Mouse (Mus musculus): ENCODE data around the gene Rpl22. TPM values are rescaled to one million over a fixed set of nuclear protein-coding genes. Genes with fewer than 3 reads are reported as not detected.

Rpl22 gene
- polyA plus RNA-seq, 1 experiment from 2014 or later = 150 TPM

DNA sequence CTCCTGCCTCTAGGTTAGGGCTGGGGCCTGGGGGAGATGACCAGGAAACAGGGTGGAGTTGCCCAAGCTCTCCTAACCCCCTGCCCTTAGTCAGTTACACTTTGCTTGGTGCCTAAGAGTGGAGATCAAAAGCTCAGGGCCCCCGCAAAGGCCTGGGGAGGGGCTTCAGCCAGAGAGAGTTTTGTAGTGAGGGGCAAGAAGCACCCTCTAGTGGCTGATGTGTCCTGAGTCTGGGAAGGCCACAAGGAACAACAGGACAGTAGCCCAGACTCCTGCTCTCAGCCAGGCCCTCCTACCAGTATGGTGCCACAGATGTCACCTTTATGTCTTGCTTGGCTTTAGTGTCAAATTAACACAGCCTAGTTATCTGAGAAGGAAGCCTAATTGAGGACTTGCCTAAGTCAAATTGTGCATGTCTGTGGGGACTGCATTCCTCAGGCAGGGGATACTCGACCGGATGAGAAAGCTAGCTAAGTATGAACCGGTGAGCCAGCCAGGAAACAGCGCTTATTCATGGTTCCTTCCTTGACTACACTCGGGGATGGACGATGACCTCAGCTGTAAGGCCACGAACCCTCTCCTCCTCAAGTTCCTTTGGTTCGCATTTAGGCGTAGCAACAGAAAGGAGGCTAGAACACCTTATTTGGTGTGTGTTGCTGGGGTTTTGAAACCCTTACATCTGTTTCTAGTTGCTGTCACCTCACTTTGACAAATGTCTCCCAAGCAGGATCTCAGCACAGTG lies 31.2 kb upstream of the Rpl22 start:
- no peaks in the 10 kb centered on the region for H3K36me3 ChIP-seq (ENCODE audit: control insufficient read depth, insufficient read depth, low read length)
- no peak overlapping the region for H3K4me3 ChIP-seq (ENCODE audit: low read depth, low read length)
- peaks cover 25% of the 10 kb centered on the region for H3K4me1 ChIP-seq (ENCODE audit: control insufficient read depth, insufficient read depth, low read length)
- ATAC-seq (ENCODE audit: low read depth) = no peak
- WGBS = 49% methylated on average over 10 of the region's 10 CpGs
- H3K4me2 ChIP-seq (ENCODE audit: low read depth, low read length) = no peak overlapping the region
- peaks cover 29% of the 10 kb centered on the region for H3K27me3 ChIP-seq (ENCODE audit: control insufficient read depth, insufficient read depth, low read length)
- H3K9ac ChIP-seq (replicated peaks; ENCODE audit: low read depth, low read length) = no peak overlapping the region
- H3K27ac ChIP-seq (ENCODE audit: low read depth, low read length) = no peak overlapping the region
- H3K9me3 ChIP-seq (ENCODE audit: control insufficient read depth, low read length) = no peaks in the 10 kb centered on the region

DNA sequence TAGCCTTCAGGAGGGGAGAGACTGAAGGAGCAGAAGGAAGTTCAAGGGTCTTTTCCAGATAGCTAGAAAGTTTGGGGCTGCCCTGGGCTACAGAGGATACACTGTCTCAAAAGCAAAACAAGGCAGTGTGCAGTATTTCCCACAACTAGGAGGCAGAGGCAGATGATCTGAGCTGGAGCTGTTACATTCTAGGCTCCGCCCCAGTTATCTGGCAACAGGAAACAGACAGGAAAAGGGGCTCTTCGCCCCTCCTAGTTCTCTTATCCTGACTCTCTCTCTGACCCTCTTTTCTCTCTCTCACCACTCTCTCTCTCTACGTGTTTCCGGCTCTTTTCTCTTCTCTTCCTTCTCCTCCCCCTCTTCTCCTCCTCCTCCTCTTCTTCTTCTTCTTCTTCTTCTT lies 29.6 kb upstream of the Rpl22 start:
- H3K27me3 ChIP-seq (ENCODE audit: control insufficient read depth, insufficient read depth, low read length) = peaks cover 21% of the 10 kb centered on the region
- WGBS = 50% methylated on average over 4 of the region's 4 CpGs
- H3K36me3 ChIP-seq (ENCODE audit: control insufficient read depth, insufficient read depth, low read length) = peaks cover under 1% of the 10 kb centered on the region; the same call in 1 of the 2 replicates

DNA sequence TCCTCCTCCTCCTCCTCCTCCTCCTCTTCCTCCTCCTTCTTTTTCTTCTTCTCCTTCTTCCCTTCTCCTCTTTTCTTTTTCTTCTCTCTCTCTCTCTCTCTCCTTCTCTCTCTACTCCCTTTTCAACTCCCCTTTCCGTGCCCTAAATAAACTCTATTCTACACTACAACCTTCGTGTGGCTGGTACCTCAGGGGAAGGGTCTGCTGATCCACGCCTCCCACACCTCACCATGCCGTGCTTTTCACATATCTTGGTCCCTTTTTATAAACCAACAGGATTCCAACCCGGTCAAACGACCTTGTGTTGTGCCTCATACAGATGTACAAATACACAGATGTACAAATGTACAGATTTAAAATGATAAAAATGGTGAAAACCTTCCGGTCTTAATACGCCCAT lies 29.2 kb upstream of the Rpl22 start:
- Histone ChIP-seq H3K4me3 (ENCODE audit: low read depth, low read length) (peak overlapping the region; percentile 80), H3K4me2 (ENCODE audit: low read depth, low read length) (peak overlapping the region; percentile 67), H3K27ac (ENCODE audit: low read depth, low read length) (no peak overlapping the region), H3K9ac (replicated peaks; ENCODE audit: low read depth, low read length) (no peak overlapping the region), H3K9me3 (ENCODE audit: control insufficient read depth, low read length) (no peaks in the 10 kb centered on the region), H3K4me1 (ENCODE audit: control insufficient read depth, insufficient read depth, low read length) (peaks cover 11% of the 10 kb centered on the region), H3K27me3 (ENCODE audit: control insufficient read depth, insufficient read depth, low read length) (peaks cover 17% of the 10 kb centered on the region), H3K36me3 (ENCODE audit: control insufficient read depth, insufficient read depth, low read length) (peaks cover 5% of the 10 kb centered on the region; the same call in 1 of the 2 replicates)
- WGBS = 16% methylated on average over 8 of the region's 8 CpGs
- ATAC-seq (ENCODE audit: low read depth) = no peak

More for the DNA sequence above, 29.6 kb upstream of the Rpl22 start:
- no peak overlapping the region for H3K4me3 ChIP-seq (ENCODE audit: low read depth, low read length)
- H3K4me1 ChIP-seq (ENCODE audit: control insufficient read depth, insufficient read depth, low read length) = peaks cover 12% of the 10 kb centered on the region
- ATAC-seq (ENCODE audit: low read depth) = no peak
- no peaks in the 10 kb centered on the region for H3K9me3 ChIP-seq (ENCODE audit: control insufficient read depth, low read length)
- no peak overlapping the region for H3K4me2 ChIP-seq (ENCODE audit: low read depth, low read length)
- no peak overlapping the region for H3K27ac ChIP-seq (ENCODE audit: low read depth, low read length)
- H3K9ac ChIP-seq (replicated peaks; ENCODE audit: low read depth, low read length) = no peak overlapping the region

- Histone ChIP-seq H3K4me1 (ENCODE audit: control insufficient read depth, insufficient read depth, low read length) (peaks cover 11% of the 10 kb centered on the region), H3K27ac (ENCODE audit: low read depth, low read length) (peak within 1 kb of the TSS; percentile 36; the same call in 1 of the 2 replicates), H3K4me2 (ENCODE audit: low read depth, low read length) (peak within 1 kb of the TSS; percentile 91), H3K9me3 (ENCODE audit: control insufficient read depth, low read length) (no peaks in the 10 kb centered on the region), H3K4me3 (ENCODE audit: low read depth, low read length) (peak within 1 kb of the TSS; percentile 80), H3K27me3 (ENCODE audit: control insufficient read depth, insufficient read depth, low read length) (peaks cover 14% of the 10 kb centered on the region), H3K9ac (replicated peaks; ENCODE audit: low read depth, low read length) (peak within 1 kb of the TSS; percentile 91), H3K36me3 (ENCODE audit: control insufficient read depth, insufficient read depth, low read length) (peaks cover 8% of the 10 kb centered on the region; the same call in 1 of the 2 replicates)
- ATAC-seq (ENCODE audit: low read depth) = peak; percentile 94
- WGBS = under 1% methylated on average over 117 of the region's 119 CpGs
These were observed 28.4 kb upstream of the Rpl22 start, which contains the start of gene Icmt for GRCm38 (mm10) chr4:152296874-152297861. Gene Icmt (plus strand): TSS chr4:152297227.

GRCm38 (mm10) chr4:152298836-152299235 lies 26.7 kb upstream of the Rpl22 start:
- H3K36me3 ChIP-seq (ENCODE audit: control insufficient read depth, insufficient read depth, low read length) = peaks cover 22% of the 10 kb centered on the region
- H3K4me1 ChIP-seq (ENCODE audit: control insufficient read depth, insufficient read depth, low read length) = peaks cover 11% of the 10 kb centered on the region
- H3K9me3 ChIP-seq (ENCODE audit: control insufficient read depth, low read length) = no peaks in the 10 kb centered on the region
- peaks cover 10% of the 10 kb centered on the region for H3K27me3 ChIP-seq (ENCODE audit: control insufficient read depth, insufficient read depth, low read length)
- H3K9ac ChIP-seq (replicated peaks; ENCODE audit: low read depth, low read length) = no peak overlapping the region
- no peak overlapping the region for H3K4me3 ChIP-seq (ENCODE audit: low read depth, low read length)
- 83% methylated on average over 14 of the region's 14 CpGs for WGBS
- ATAC-seq (ENCODE audit: low read depth) = no peak
- H3K27ac ChIP-seq (ENCODE audit: low read depth, low read length) = no peak overlapping the region
- H3K4me2 ChIP-seq (ENCODE audit: low read depth, low read length) = no peak overlapping the region

DNA sequence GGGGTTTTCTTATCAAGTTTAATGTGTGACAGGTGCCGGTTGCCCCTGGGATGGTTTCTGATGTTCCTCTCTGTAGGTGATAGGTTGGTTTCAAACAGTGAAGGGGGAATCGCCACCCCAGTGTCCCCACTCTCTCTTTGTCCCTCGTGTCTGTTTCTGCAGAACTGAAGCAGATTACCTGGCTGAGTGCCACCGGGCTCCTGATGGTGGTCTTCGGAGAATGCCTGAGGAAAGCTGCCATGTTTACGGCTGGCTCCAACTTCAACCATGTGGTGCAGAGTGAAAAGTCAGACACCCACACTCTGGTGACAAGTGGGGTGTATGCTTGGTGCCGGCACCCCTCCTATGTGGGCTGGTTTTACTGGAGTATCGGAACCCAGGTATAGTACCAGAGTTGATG lies 25.2 kb upstream of the Rpl22 start:
- Histone ChIP-seq H3K9ac (replicated peaks; ENCODE audit: low read depth, low read length) (no peak overlapping the region), H3K4me3 (ENCODE audit: low read depth, low read length) (no peak overlapping the region), H3K27me3 (ENCODE audit: control insufficient read depth, insufficient read depth, low read length) (peaks cover 6% of the 10 kb centered on the region), H3K9me3 (ENCODE audit: control insufficient read depth, low read length) (no peaks in the 10 kb centered on the region), H3K4me2 (ENCODE audit: low read depth, low read length) (no peak overlapping the region), H3K4me1 (ENCODE audit: control insufficient read depth, insufficient read depth, low read length) (peaks cover 11% of the 10 kb centered on the region), H3K27ac (ENCODE audit: low read depth, low read length) (no peak overlapping the region), H3K36me3 (ENCODE audit: control insufficient read depth, insufficient read depth, low read length) (peaks cover 26% of the 10 kb centered on the region)
- no peak for ATAC-seq (ENCODE audit: low read depth)
- 80% methylated on average over 8 of the region's 8 CpGs for WGBS

DNA sequence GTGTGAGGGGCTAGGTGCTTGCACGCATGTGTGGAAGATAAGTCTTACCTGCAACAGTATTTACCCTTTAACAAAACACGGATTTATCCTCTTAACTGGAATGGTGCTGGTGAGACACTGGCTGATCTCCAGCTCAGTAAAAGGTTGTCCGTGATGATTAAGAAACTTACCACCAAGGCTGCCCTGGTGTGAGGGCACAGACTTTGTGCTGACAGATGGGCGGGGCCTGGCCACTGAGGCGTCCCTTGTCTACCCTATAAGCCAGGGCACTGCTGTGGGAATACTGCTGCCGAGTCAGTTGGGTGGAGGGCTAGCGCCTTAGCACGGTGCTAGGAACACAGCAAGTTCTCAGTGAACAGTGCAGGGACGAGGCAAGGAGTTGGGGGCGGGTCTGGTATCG lies 23.5 kb upstream of the Rpl22 start:
- Histone ChIP-seq H3K9me3 (ENCODE audit: control insufficient read depth, low read length) (no peaks in the 10 kb centered on the region), H3K36me3 (ENCODE audit: control insufficient read depth, insufficient read depth, low read length) (peaks cover 26% of the 10 kb centered on the region), H3K9ac (replicated peaks; ENCODE audit: low read depth, low read length) (no peak overlapping the region), H3K27ac (ENCODE audit: low read depth, low read length) (no peak overlapping the region), H3K4me3 (ENCODE audit: low read depth, low read length) (no peak overlapping the region), H3K4me1 (ENCODE audit: control insufficient read depth, insufficient read depth, low read length) (peaks cover 15% of the 10 kb centered on the region), H3K27me3 (ENCODE audit: control insufficient read depth, insufficient read depth, low read length) (no peaks in the 10 kb centered on the region), H3K4me2 (ENCODE audit: low read depth, low read length) (no peak overlapping the region)
- ATAC-seq (ENCODE audit: low read depth) = no peak
- 77% methylated on average over 11 of the region's 11 CpGs for WGBS

- Histone ChIP-seq H3K36me3 (ENCODE audit: control insufficient read depth, insufficient read depth, low read length) (peaks cover 26% of the 10 kb centered on the region), H3K4me1 (ENCODE audit: control insufficient read depth, insufficient read depth, low read length) (peaks cover 9% of the 10 kb centered on the region), H3K4me2 (ENCODE audit: low read depth, low read length) (no peak overlapping the region), H3K9ac (replicated peaks; ENCODE audit: low read depth, low read length) (no peak overlapping the region), H3K27ac (ENCODE audit: low read depth, low read length) (no peak overlapping the region), H3K27me3 (ENCODE audit: control insufficient read depth, insufficient read depth, low read length) (no peaks in the 10 kb centered on the region), H3K9me3 (ENCODE audit: control insufficient read depth, low read length) (no peaks in the 10 kb centered on the region), H3K4me3 (ENCODE audit: low read depth, low read length) (no peak overlapping the region)
- 93% methylated on average over 10 of the region's 10 CpGs for WGBS
- no peak for ATAC-seq (ENCODE audit: low read depth)
These were observed 22.4 kb upstream of the Rpl22 start for GRCm38 (mm10) chr4:152303172-152303571.
